Mouse (Mus musculus) induced T-regulatory cell, adult 2 months (primary cell): ENCODE results near the gene Mllt3.

Experiments used
- DNase-seq: peaks from one replicate; pipeline ENCODE4 v3.0.0-alpha.2; 2012; ENCODE audit warnings: low read depth

The Mllt3 gene

DNA sequence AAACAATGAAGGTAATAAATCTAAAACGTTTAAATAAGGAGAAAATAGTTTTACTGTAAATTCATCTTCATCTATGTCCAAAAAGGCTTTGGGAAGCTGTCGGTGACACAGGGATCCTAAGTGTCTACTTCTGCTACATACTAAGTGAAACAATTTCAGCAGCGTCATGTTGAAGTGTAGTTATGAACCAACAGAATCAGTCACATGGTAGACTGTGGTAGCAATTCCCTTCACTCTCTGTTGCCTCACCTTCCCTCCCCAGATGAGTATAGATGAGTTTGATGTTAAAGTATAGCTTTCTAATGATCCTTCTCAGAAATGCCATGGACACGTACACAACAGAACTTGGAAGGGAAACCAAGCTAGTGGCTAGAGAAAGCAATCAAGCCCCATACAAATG lies 79.9 kb downstream of the Mllt3 start:
- no peak for DNase-seq

DNA sequence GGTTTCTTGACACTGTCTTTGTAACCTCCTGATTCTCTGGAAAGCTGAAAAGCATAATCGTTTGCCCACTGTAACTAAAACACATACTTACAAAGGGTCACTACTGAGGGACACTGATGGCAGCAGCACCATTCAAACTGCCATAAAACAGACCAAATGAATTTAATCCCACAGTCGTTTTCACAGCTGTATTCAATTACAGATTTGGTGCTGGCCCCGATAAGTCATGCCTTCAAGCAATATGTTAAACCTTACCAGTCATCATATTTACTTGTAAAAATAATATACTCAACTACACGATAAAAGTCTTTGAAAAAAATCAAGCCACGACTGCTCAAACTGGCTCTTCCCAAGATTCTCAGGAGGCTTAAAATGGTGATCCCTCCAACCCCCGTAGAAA lies 83.7 kb downstream of the Mllt3 start:
- DNase-seq: no peak

DNA sequence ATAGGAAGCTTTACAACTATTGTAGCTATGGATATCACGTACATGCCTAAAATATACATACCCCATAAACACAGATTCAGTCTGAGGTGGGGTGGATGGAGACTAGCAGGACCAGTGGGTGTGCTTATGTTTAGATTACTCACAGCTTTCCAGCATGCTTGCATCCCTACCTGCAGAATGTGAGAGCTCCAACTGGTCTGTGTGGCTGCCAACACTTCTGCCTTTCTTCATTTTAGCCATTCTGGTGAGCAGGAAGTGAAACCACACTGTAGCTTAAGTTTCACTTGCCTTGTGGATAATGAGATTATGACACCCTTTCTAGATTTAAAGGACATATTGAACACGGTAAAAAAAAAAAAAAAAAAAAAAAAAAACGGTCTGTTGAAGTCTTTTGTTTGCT lies 88.8 kb downstream of the Mllt3 start:
- DNase-seq: peak; percentile 37

GRCm38 (mm10) chr4:87942921-87943403 lies 90.2 kb downstream of the Mllt3 start:
- DNase-seq: no peak

- DNase-seq: no peak
Measured at GRCm38 (mm10) chr4:87939474-87940154, 93.5 kb downstream of the Mllt3 start.

DNA sequence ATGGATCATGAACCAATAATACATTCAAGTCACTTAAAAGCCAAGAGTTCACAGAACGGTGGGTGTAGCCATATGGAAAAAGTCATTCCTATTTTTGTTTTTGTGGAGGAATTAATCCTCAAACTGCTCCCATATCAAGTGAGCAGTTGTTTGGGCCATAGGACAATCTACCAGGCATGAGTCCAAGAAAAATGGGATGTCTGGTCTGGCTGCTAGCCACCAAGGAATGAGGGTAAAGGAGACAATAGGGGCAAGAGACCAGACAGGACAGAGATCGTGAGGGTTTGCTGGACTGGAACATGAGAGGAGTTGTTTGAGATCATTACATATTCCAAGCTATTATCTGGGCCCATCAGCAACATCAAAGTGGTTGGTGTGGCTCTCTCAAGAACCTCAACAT lies 96.8 kb downstream of the Mllt3 start:
- no peak for DNase-seq

GRCm38 (mm10) chr4:87933701-87934337 lies 99.3 kb downstream of the Mllt3 start:
- no peak for DNase-seq

DNA sequence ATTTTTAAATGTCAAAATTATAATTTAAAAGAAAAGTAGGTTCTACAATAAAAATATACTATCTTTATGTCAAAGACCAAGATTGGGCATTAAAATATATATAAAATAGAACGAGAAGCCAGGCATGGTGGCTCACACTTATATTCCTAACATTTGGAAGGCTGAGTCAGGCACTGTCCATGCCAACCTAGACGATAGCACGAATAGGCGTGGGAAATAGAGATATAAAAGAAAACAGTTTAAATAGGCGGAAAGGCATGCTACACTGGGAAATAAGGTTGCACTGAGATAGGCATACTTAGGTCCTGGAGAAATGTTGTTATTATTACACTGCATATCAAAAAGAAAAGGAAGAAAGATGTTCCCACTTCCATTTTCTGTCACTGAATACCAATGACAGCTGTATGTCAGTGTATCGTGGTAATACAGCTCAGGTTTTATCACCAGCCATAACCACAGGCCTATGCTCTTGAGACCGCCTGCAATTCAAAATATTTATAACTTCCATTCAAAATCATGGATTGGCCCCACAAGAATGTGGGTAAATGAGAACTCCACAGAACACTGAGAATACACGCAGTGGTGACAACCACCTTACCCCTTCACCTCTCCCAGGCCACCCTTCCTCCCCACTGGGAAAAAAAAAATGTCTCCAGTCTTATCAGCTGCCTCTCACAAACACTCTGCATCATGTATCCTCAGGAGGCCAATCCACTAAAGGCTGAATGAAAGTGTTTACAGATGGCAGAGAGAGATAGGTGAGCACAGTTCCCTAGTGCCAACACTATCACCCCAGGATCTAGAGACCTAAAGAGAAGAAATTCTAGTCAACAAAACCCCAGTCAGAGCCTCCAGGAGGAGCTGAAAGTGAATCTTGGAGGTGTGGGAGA lies 102.6 kb downstream of the Mllt3 start:
- DNase-seq: no peak

DNA sequence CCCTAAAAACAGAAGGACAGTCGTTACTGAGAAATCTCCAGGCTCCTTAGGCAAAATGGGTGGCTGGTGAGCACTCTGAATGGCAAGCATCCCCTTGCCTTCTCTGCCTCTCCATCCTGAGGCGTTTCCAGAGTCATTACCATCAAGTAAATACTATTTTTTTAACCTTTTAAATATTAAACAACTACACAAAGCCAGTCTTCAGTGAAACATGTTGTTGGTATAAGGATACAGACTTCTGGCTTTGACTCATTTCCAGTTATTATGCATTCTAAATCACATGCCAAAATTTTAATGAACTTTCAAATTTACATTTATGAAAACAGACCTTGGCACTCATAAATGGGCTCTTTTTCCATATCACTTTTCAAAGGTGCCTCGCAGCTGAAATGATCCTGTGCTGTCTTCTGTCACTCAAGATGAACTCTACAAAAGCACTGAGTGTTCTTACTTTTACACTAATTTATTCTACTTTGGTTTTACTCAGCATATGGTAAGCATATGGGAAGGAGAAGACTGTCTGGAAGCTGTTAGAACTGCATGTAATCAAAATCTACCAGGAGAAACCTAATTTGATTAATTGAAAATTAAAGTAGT lies 104.5 kb downstream of the Mllt3 start:
- DNase-seq: no peak

DNA sequence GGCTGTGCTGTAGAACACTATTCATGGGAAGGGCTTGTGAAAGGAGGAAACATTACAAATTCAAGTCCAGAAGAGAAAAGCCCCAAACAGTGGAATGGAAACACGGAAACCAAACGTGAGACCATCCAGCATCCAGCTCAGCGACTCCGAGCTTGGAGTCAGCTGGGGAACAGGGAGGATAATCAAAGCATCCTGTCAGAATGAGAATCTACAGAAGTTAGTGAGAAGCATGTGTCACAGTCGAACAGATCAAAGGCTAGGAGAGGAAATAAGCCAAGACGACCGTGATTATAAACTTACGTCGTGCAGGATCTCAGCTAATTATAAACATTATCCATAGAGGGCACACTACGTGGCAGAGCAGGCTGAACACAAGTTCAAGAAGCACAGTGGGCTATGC lies 105.8 kb downstream of the Mllt3 start:
- no peak for DNase-seq

- DNase-seq: no peak
Measured at GRCm38 (mm10) chr4:87920664-87921063, 112.5 kb downstream of the Mllt3 start.

DNA sequence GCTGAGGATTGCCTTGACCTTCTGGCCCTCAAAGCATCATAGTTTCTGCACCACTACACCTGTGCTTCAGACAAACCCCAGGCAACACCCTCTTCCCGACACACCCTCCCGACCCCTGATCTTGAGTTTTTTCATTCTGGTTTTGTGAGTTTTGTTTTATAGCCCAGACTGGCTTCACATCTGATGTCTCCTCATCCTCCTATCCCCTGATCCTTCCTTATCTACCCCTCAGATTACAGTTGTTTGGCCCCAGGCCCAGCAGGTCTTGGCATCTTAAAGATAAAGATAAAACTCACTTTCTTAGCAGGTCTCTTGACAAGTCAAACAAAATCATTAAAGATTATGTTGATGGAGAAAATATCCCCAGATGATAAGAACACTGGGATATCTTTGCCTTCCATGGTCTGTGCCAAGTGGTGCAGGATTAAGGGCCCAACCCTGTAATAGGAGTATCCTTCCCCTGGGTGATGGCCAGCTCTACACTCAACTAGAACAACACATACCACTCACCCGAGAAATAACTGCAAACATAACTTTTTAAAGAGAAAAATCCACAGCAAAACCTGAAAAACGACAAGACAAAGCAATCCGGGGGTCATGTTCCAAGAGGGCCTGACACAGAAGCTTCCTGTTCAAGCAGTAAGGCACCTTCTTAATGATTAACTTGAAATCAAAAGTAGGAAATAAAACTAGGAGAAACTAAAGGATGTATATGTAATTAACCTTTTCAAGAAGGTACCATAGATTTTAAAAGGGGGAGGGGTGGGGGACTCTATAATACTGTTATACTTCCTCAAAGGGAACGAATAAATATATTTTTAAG lies 121.8 kb downstream of the Mllt3 start:
- no peak for DNase-seq

DNA sequence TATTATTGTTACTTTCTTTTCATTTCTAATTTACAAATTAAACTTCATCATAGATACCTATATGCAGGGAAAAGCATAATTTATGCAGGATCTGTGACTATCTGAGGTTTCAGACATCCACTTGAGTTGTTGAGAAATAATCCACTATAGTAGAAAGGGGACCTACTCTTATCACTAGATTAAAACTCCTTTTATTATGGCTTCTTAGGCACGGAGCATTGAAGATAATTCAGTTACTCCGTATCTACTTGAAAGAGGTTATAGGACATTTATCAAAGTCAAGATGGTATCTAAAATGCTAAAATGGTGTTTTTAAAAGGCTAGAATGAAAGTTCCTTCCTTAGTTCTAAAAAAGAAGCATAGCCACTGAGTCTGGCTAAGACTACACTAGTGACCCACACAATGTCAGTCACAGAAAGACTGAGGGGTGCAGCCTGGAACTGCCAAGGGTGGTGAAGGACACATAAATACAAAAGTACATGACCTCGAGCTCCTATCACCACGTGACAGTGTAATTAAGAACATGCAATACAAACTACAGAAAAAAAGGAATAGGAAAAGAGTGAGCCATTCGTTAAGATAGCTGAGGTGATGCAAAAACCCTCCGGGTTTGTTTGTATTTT lies 127.9 kb downstream of the Mllt3 start:
- DNase-seq: no peak

- no peak for DNase-seq
Measured at GRCm38 (mm10) chr4:87904722-87905121, 128.4 kb downstream of the Mllt3 start.

DNA sequence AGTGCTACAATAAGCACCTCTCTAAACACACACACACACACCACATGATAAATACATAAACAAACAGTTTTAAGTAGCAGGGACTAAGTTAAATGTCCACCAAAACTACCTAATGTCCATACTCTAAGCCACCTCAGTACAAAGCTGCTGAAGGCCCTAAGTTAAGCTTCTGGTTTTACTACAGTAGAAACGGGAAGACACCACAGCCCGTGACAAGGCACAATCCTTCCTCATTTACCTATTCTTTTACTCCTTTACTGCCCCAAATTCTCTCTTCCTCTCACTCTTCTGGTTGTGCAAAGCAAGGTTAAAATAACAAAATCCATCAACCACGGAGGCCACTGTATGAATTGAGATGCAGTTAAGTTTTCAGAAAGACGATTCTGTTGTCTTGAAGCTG lies 130.6 kb downstream of the Mllt3 start:
- no peak for DNase-seq

DNA sequence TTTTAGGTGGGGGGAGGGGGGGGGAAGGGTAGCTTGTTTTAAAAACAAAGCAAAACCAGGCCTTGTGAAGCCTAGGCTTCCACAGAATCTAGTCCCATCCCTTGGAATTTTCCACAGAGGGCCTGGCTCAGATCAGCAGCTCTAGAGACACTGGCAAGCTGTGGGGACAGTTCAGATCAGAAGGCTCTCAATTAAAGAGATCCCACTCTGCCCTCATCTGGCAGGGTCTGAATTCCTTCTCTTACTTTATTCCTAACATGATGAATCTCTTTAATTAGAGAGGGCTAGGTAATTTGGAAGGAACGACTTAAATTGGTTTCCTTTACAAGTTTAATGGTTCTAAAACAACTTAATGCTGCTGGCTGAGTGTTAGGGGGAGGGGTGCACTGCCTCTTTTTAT lies 132.0 kb downstream of the Mllt3 start:
- DNase-seq: no peak

- DNase-seq: peak; percentile 61
Measured at GRCm38 (mm10) chr4:87893498-87893897, 139.7 kb downstream of the Mllt3 start.

- peak; percentile 40 for DNase-seq
Measured at GRCm38 (mm10) chr4:87893012-87893411, 140.2 kb downstream of the Mllt3 start.

- DNase-seq: no peak
Measured at GRCm38 (mm10) chr4:87883225-87883875, 149.8 kb downstream of the Mllt3 start.

DNA sequence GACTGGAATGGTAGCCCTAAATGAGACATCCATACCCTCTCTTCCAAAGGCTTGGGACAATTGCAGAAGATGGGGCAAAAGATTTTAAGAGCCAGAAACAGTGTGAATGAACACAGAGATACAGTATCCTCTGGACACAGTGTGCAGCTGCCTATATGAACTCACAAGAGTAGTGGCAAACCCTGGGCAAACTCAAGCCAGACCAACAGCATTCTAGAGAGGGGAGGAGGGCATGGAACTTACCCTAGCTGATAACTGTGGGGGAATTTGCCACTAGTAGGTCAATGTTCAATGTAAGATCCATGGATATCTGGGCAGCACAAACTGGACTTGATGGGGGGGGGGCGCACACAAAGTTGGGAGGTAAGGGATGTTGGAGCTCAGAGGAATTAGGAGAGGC lies 151.2 kb downstream of the Mllt3 start:
- no peak for DNase-seq

GRCm38 (mm10) chr4:87881583-87881982 lies 151.6 kb downstream of the Mllt3 start:
- DNase-seq: no peak
